Mouse (Mus musculus) CH12.LX (cell line): Measurements from ENCODE around the gene Fam178b.

Experiments used
- MAFK ChIP-seq: IDR thresholded peaks from 2 replicates; pipeline ENCODE4 v1.6.1; 2011; ENCODE audit warnings: low read length, improper control_type of control experiment; ENCODE audit not compliant: insufficient replicate concordance
- POLR2A ChIP-seq: IDR thresholded peaks from 2 replicates; pipeline ENCODE4 v1.6.1; 2011; ENCODE audit warnings: low read depth, mild to moderate bottlenecking, improper control_type of control experiment, low read length
- RAD21 ChIP-seq: IDR thresholded peaks from 2 replicates; pipeline ENCODE4 v1.6.1; 2011; ENCODE audit warnings: low read depth, mild to moderate bottlenecking, low read length, improper control_type of control experiment, moderate library complexity
- SMC3 ChIP-seq: IDR thresholded peaks from 2 replicates; pipeline ENCODE4 v1.6.1; 2011; ENCODE audit warnings: low read depth, low read length, improper control_type of control experiment
- USF2 ChIP-seq: conservative IDR thresholded peaks from 2 replicates; pipeline ENCODE4 v1.6.1; 2011; ENCODE audit warnings: low read depth, low read length, improper control_type of control experiment

DNA sequence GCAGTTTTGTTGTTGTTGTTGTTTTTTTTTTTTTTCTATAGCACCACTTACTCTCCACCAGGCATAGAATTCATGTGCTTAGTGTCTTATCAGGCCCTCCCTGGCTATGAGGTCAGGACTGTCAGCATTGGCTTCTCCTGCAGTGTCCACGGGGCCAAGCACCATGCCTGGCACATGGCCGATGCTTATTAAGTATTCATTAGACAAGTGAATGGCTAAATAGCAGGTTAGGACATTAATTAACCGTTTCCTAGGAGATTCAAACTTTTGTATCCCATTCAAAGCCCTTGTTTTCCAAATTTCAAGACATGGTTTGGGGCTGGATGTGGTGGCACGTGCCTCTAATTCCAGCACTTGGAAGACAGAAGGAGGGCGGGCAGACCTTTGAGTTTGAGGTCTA, 101.7 kb downstream of the Fam178b start:
- TF ChIP-seq USF2 (no peak), MAFK (no peak), RAD21 (no peak), POLR2A (no peak), SMC3 (no peak)
